Mouse (Mus musculus): ENCODE results near the gene Cyp2b10. TPM values are rescaled to one million over a fixed set of nuclear protein-coding genes. Genes with fewer than 3 reads are reported as not detected.
A peak's percentile ranks its signal among the peaks of the same experiment; 100 is the strongest.

Gene Cyp2b10
- not detected in 2 replicates for polyA plus RNA-seq (2011; ENCODE audit: insufficient read depth, insufficient read length, low read depth, missing spikeins)

GRCm38 (mm10) chr7:25897411-25897810 is at the start of gene Cyp2b10:
Gene Cyp2b10, plus strand, starts transcription at chr7:25897620.
- Histone ChIP-seq H3K9ac (ENCODE audit: low read depth, poor library complexity, severe bottlenecking) (no peak within 1 kb of the TSS), H3K4me1 (ENCODE audit: control insufficient read depth, insufficient read depth, low read length) (no peaks in the 10 kb centered on the region), H3K27ac (ENCODE audit: insufficient read depth, low read length) (no peak within 1 kb of the TSS), H3K27me3 (ENCODE audit: control insufficient read depth, insufficient read depth, low read length, poor library complexity, severe bottlenecking) (no peaks in the 10 kb centered on the region; the same call in 1 of the 2 replicates), H3K4me3 (ENCODE audit: low read depth, low read length) (no peak within 1 kb of the TSS), H3K9me3 (replicated peaks; ENCODE audit: control insufficient read depth, insufficient read depth, low read length, poor library complexity, severe bottlenecking) (no peaks in the 10 kb centered on the region), H3K36me3 (ENCODE audit: control insufficient read depth, insufficient read depth, low read length, poor library complexity, severe bottlenecking) (no peaks in the 10 kb centered on the region)
- no peak for TF ChIP-seq EP300 (IDR thresholded peaks at IDR 0.05; ENCODE audit: insufficient read depth, low read depth, low read length)
- no peak for TF ChIP-seq POLR2A (IDR thresholded peaks at IDR 0.05; ENCODE audit: insufficient read depth, low read length)
- no peak for TF ChIP-seq CTCF (IDR thresholded peaks at IDR 0.05; ENCODE audit: low read depth, low read length)

- Histone ChIP-seq H3K9ac (ENCODE audit: low read depth, poor library complexity, severe bottlenecking) (peak overlapping the region; percentile 82), H3K36me3 (ENCODE audit: control insufficient read depth, insufficient read depth, low read length, poor library complexity, severe bottlenecking) (no peaks in the 10 kb centered on the region), H3K4me1 (ENCODE audit: control insufficient read depth, insufficient read depth, low read length) (no peaks in the 10 kb centered on the region), H3K9me3 (replicated peaks; ENCODE audit: control insufficient read depth, insufficient read depth, low read length, poor library complexity, severe bottlenecking) (no peaks in the 10 kb centered on the region), H3K27me3 (ENCODE audit: control insufficient read depth, insufficient read depth, low read length, poor library complexity, severe bottlenecking) (no peaks in the 10 kb centered on the region), H3K4me3 (ENCODE audit: low read depth, low read length) (peak overlapping the region; percentile 74), H3K27ac (ENCODE audit: insufficient read depth, low read length) (no peak overlapping the region)
- TF ChIP-seq CTCF (IDR thresholded peaks at IDR 0.05; ENCODE audit: low read depth, low read length) (peak; percentile 53), EP300 (IDR thresholded peaks at IDR 0.05; ENCODE audit: insufficient read depth, low read depth, low read length) (no peak)
These were observed 49.5 kb upstream of the Cyp2b10 start for GRCm38 (mm10) chr7:25847722-25848443.

GRCm38 (mm10) chr7:25848444-25848812 is 49.0 kb upstream of the Cyp2b10 start:
- Histone ChIP-seq H3K27ac (ENCODE audit: insufficient read depth, low read length) (no peak overlapping the region), H3K4me3 (ENCODE audit: low read depth, low read length) (peak overlapping the region; percentile 74), H3K27me3 (ENCODE audit: control insufficient read depth, insufficient read depth, low read length, poor library complexity, severe bottlenecking) (no peaks in the 10 kb centered on the region), H3K9me3 (replicated peaks; ENCODE audit: control insufficient read depth, insufficient read depth, low read length, poor library complexity, severe bottlenecking) (no peaks in the 10 kb centered on the region), H3K9ac (ENCODE audit: low read depth, poor library complexity, severe bottlenecking) (peak overlapping the region; percentile 82), H3K4me1 (ENCODE audit: control insufficient read depth, insufficient read depth, low read length) (no peaks in the 10 kb centered on the region), H3K36me3 (ENCODE audit: control insufficient read depth, insufficient read depth, low read length, poor library complexity, severe bottlenecking) (no peaks in the 10 kb centered on the region)
- TF ChIP-seq EP300 (IDR thresholded peaks at IDR 0.05; ENCODE audit: insufficient read depth, low read depth, low read length), result no peak
- no peak for TF ChIP-seq POLR2A (IDR thresholded peaks at IDR 0.05; ENCODE audit: insufficient read depth, low read length)
- no peak for TF ChIP-seq CTCF (IDR thresholded peaks at IDR 0.05; ENCODE audit: low read depth, low read length)

- H3K4me1 ChIP-seq (ENCODE audit: control insufficient read depth, insufficient read depth, low read length), result no peaks in the 10 kb centered on the region
- no peak overlapping the region for H3K9ac ChIP-seq (ENCODE audit: low read depth, poor library complexity, severe bottlenecking)
- H3K27ac ChIP-seq (ENCODE audit: insufficient read depth, low read length), result no peak overlapping the region
- H3K9me3 ChIP-seq (replicated peaks; ENCODE audit: control insufficient read depth, insufficient read depth, low read length, poor library complexity, severe bottlenecking), result no peaks in the 10 kb centered on the region
- H3K36me3 ChIP-seq (ENCODE audit: control insufficient read depth, insufficient read depth, low read length, poor library complexity, severe bottlenecking), result no peaks in the 10 kb centered on the region
- peak overlapping the region; percentile 31 for H3K4me3 ChIP-seq (ENCODE audit: low read depth, low read length)
- no peaks in the 10 kb centered on the region for H3K27me3 ChIP-seq (ENCODE audit: control insufficient read depth, insufficient read depth, low read length, poor library complexity, severe bottlenecking)
- TF ChIP-seq POLR2A (IDR thresholded peaks at IDR 0.05; ENCODE audit: insufficient read depth, low read length) (no peak), CTCF (IDR thresholded peaks at IDR 0.05; ENCODE audit: low read depth, low read length) (peak; percentile 89)
These were observed 42.3 kb upstream of the Cyp2b10 start for GRCm38 (mm10) chr7:25855082-25855481.

GRCm38 (mm10) chr7:25859962-25860870 is 37.2 kb upstream of the Cyp2b10 start:
- H3K27ac ChIP-seq (ENCODE audit: insufficient read depth, low read length), result no peak overlapping the region
- H3K4me3 ChIP-seq (ENCODE audit: low read depth, low read length), result peak overlapping the region; percentile 74
- H3K9me3 ChIP-seq (replicated peaks; ENCODE audit: control insufficient read depth, insufficient read depth, low read length, poor library complexity, severe bottlenecking), result no peaks in the 10 kb centered on the region
- H3K27me3 ChIP-seq (ENCODE audit: control insufficient read depth, insufficient read depth, low read length, poor library complexity, severe bottlenecking), result no peaks in the 10 kb centered on the region
- H3K4me1 ChIP-seq (ENCODE audit: control insufficient read depth, insufficient read depth, low read length), result peaks cover 2% of the 10 kb centered on the region
- no peaks in the 10 kb centered on the region for H3K36me3 ChIP-seq (ENCODE audit: control insufficient read depth, insufficient read depth, low read length, poor library complexity, severe bottlenecking)
- TF ChIP-seq CTCF (IDR thresholded peaks at IDR 0.05; ENCODE audit: low read depth, low read length) (peak; percentile 44), EP300 (IDR thresholded peaks at IDR 0.05; ENCODE audit: insufficient read depth, low read depth, low read length) (no peak), POLR2A (IDR thresholded peaks at IDR 0.05; ENCODE audit: insufficient read depth, low read length) (no peak)
- H3K9ac ChIP-seq (ENCODE audit: low read depth, poor library complexity, severe bottlenecking), result no peak overlapping the region

GRCm38 (mm10) chr7:25862365-25862764 is 35.1 kb upstream of the Cyp2b10 start:
- H3K27ac ChIP-seq (ENCODE audit: insufficient read depth, low read length), result no peak overlapping the region
- H3K9ac ChIP-seq (ENCODE audit: low read depth, poor library complexity, severe bottlenecking), result no peak overlapping the region
- H3K36me3 ChIP-seq (ENCODE audit: control insufficient read depth, insufficient read depth, low read length, poor library complexity, severe bottlenecking), result no peaks in the 10 kb centered on the region
- H3K9me3 ChIP-seq (replicated peaks; ENCODE audit: control insufficient read depth, insufficient read depth, low read length, poor library complexity, severe bottlenecking), result peaks cover 2% of the 10 kb centered on the region
- peaks cover 2% of the 10 kb centered on the region for H3K4me1 ChIP-seq (ENCODE audit: control insufficient read depth, insufficient read depth, low read length)
- TF ChIP-seq POLR2A (IDR thresholded peaks at IDR 0.05; ENCODE audit: insufficient read depth, low read length) (no peak), EP300 (IDR thresholded peaks at IDR 0.05; ENCODE audit: insufficient read depth, low read depth, low read length) (no peak), CTCF (IDR thresholded peaks at IDR 0.05; ENCODE audit: low read depth, low read length) (no peak)
- no peak overlapping the region for H3K4me3 ChIP-seq (ENCODE audit: low read depth, low read length)
- H3K27me3 ChIP-seq (ENCODE audit: control insufficient read depth, insufficient read depth, low read length, poor library complexity, severe bottlenecking), result no peaks in the 10 kb centered on the region
